Comparison of ENCODE assay signal across 23 mouse cellular contexts in the genomic region with DNA sequence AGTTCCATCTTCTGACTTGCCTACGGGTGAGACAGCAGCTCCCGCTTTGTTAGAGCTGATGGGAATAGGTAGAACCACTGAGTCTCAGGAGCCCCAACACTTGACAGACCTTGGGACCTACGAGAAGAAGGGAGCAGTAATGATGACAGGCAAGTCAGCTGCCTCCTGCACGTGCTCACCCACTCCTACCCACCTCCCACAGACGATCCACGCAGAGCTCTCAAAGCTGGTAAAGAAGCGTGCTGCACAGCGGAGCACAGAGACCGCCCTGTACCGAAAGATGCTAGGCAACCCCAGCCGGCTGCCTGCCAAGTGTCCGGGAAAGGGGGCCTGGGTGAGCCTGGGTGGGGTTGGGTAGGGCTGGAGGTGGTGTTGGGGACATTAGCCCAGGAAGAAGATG. TPM values are rescaled to one million over a fixed set of nuclear protein-coding genes. Genes with fewer than 3 reads are reported as not detected.
DNase-seq lines count a peak whose midpoint lies in the region; ATAC-seq lines count a peak whose summit lies in the region.
"Had no signal": no experiment of that assay in that cellular context is flagged by ENCODE, and none has a peak within 500 bp of the region (broad histone marks: within the 10 kb centered on the region; RNA-seq: fewer than 3 reads in every experiment).

No protein-coding gene starts in this region.

- H3K4me3 ChIP-seq in heart, embryonic 13.5 days, result no peak overlapping the region
- peak overlapping the region; percentile 2 for H3K4me3 ChIP-seq in megakaryocyte, embryonic 14.5 days (replicated peaks)
- H3K4me3 ChIP-seq in embryonic facial prominence, embryonic 10.5 days, result peak overlapping the region; percentile 1; the same call in 1 of the 2 replicates
- H3K4me3 ChIP-seq: embryonic facial prominence, embryonic 15.5 days; erythroblast, embryonic 14.5 days; heart, adult 2 months; heart, embryonic 15.5 days; hindbrain, embryonic 13.5 days had no signal

- no peak overlapping the region for H3K4me2 ChIP-seq in heart, embryonic 13.5 days
- H3K4me2 ChIP-seq: embryonic facial prominence, embryonic 15.5 days; heart, embryonic 15.5 days; hindbrain, embryonic 13.5 days had no signal

- H3K27ac ChIP-seq in heart, embryonic 13.5 days (replicated peaks), result no peak overlapping the region
- H3K27ac ChIP-seq in embryonic facial prominence, embryonic 10.5 days (replicated peaks), result no peak overlapping the region
- H3K27ac ChIP-seq: embryonic facial prominence, embryonic 15.5 days; heart, adult 2 months; heart, embryonic 15.5 days; hindbrain, embryonic 13.5 days; hindbrain, postnatal 0 days had no signal

- peak overlapping the region; percentile 15; the same call in 1 of the 2 replicates for H3K9ac ChIP-seq in heart, embryonic 13.5 days
- H3K9ac ChIP-seq: embryonic facial prominence, embryonic 15.5 days; heart, embryonic 15.5 days; hindbrain, embryonic 13.5 days had no signal

- DNase-seq in heart, adult 9 months (ENCODE audit: low spot score in 2 of 2), result no peak
- DNase-seq in left cerebral cortex, adult 11 months (ENCODE audit: low spot score), result peak; percentile 51
- DNase-seq in left cerebral cortex, adult 9 months (ENCODE audit: low spot score in 2 of 2), result no peak
- DNase-seq in embryonic facial prominence, embryonic 10.5 days (ENCODE audit: low spot score), result no peak
- DNase-seq: adrenal gland, postnatal 14 days; cerebellum, adult 18-20 months; cerebellum, adult 9-11 months; cerebellum, postnatal 36 days; gastrocnemius, postnatal 14 days; heart, adult 2 months; heart, postnatal 14 days had no signal

- peaks cover 23% of the 10 kb centered on the region for H3K4me1 ChIP-seq in heart, embryonic 13.5 days
- peaks cover 91% of the 10 kb centered on the region for H3K4me1 ChIP-seq in megakaryocyte, embryonic 14.5 days
- peaks cover 11% of the 10 kb centered on the region for H3K4me1 ChIP-seq in embryonic facial prominence, embryonic 10.5 days

- no peaks in the 10 kb centered on the region for H3K9me3 ChIP-seq in heart, embryonic 13.5 days
- no peaks in the 10 kb centered on the region for H3K9me3 ChIP-seq in megakaryocyte, embryonic 14.5 days
- H3K9me3 ChIP-seq in embryonic facial prominence, embryonic 10.5 days, result no peaks in the 10 kb centered on the region
- H3K9me3 ChIP-seq: embryonic facial prominence, embryonic 15.5 days; heart, embryonic 15.5 days; hindbrain, embryonic 13.5 days had no signal

- peaks cover 83% of the 10 kb centered on the region for H3K36me3 ChIP-seq in heart, embryonic 13.5 days
- H3K36me3 ChIP-seq in megakaryocyte, embryonic 14.5 days (replicated peaks; ENCODE audit: low read length), result peaks cover 82% of the 10 kb centered on the region
- H3K36me3 ChIP-seq in embryonic facial prominence, embryonic 10.5 days (replicated peaks), result peaks cover 84% of the 10 kb centered on the region

- no peaks in the 10 kb centered on the region for H3K27me3 ChIP-seq in heart, embryonic 13.5 days (replicated peaks)
- H3K27me3 ChIP-seq in megakaryocyte, embryonic 14.5 days (replicated peaks), result no peaks in the 10 kb centered on the region
- H3K27me3 ChIP-seq in embryonic facial prominence, embryonic 10.5 days (replicated peaks; ENCODE audit: low read depth, poor library complexity, severe bottlenecking), result no peaks in the 10 kb centered on the region
- H3K27me3 ChIP-seq: CH12.LX; embryonic facial prominence, embryonic 15.5 days; heart, embryonic 15.5 days; hindbrain, embryonic 13.5 days; Patski had no signal

- WGBS in heart, embryonic 13.5 days, result 92% methylated on average over 12 of the region's 12 CpGs
- 93% methylated on average over 12 of the region's 12 CpGs for WGBS in embryonic facial prominence, embryonic 10.5 days

- no peak for ATAC-seq in heart, embryonic 13.5 days (ENCODE audit: extremely low read depth, insufficient number of reproducible peaks, low FRiP score, low TSS enrichment)
- ATAC-seq in megakaryocyte, adult 5-6 weeks (ENCODE audit: poor library complexity, severe bottlenecking), result no peak
- ATAC-seq: activated CD4-positive, CD25-positive, alpha-beta regulatory T cell, adult 4 months; forebrain, embryonic 16.5 days; hindbrain, postnatal 0 days; Patski had no signal

RNA-seq across cellular contexts. Expression of gene Ell, which starts 5.0 kb away (rescaled TPM):
- 11.6 and 12.5 TPM in 2 replicates for polyA plus RNA-seq in heart, embryonic 13.5 days (2015; fragmentation: Nextera tagmentation; extraction: Ambion mirVana)
- 58.8 and 65.3 TPM in 2 replicates for polyA plus RNA-seq in megakaryocyte, embryonic 14.5 days (2012; ENCODE audit: insufficient read depth, low replicate concordance)
- total RNA-seq in megakaryocyte, adult 5-6 weeks (2015), result 9.3 and 12.5 TPM in 2 replicates
- 11.1 and 11.9 TPM in 2 replicates for total RNA-seq in megakaryocyte, adult 5-6 weeks (2017)
- 20.8 and 21.1 TPM in 2 replicates for polyA plus RNA-seq in embryonic facial prominence, embryonic 10.5 days (2016; fragmentation: Nextera tagmentation; extraction: Ambion mirVana)

RNA-seq across cellular contexts. Expression of gene Kxd1, which starts 6.5 kb away (rescaled TPM):
- polyA plus RNA-seq in heart, embryonic 13.5 days (2015; fragmentation: Nextera tagmentation; extraction: Ambion mirVana), result 65.8 and 71.2 TPM in 2 replicates
- 33.5 and 40.2 TPM in 2 replicates for polyA plus RNA-seq in megakaryocyte, embryonic 14.5 days (2012; ENCODE audit: insufficient read depth, low replicate concordance)
- 88.7 and 114 TPM in 2 replicates for total RNA-seq in megakaryocyte, adult 5-6 weeks (2015)
- 71.4 and 80.6 TPM in 2 replicates for total RNA-seq in megakaryocyte, adult 5-6 weeks (2017)
- polyA plus RNA-seq in embryonic facial prominence, embryonic 10.5 days (2016; fragmentation: Nextera tagmentation; extraction: Ambion mirVana), result 49.7 and 51.0 TPM in 2 replicates

RNA-seq across cellular contexts. Expression of gene Fkbp8, which starts 6.8 kb away (rescaled TPM):
- 240 and 251 TPM in 2 replicates for polyA plus RNA-seq in heart, embryonic 13.5 days (2015; fragmentation: Nextera tagmentation; extraction: Ambion mirVana)
- polyA plus RNA-seq in megakaryocyte, embryonic 14.5 days (2012; ENCODE audit: insufficient read depth, low replicate concordance), result 3,667 and 5,102 TPM in 2 replicates
- total RNA-seq in megakaryocyte, adult 5-6 weeks (2015), result 75.1 and 75.3 TPM in 2 replicates
- total RNA-seq in megakaryocyte, adult 5-6 weeks (2017), result 146 and 166 TPM in 2 replicates
- 278 and 285 TPM in 2 replicates for polyA plus RNA-seq in embryonic facial prominence, embryonic 10.5 days (2016; fragmentation: Nextera tagmentation; extraction: Ambion mirVana)

RNA-seq across cellular contexts. Expression of gene Uba52, which starts 23.7 kb away (rescaled TPM):
- polyA plus RNA-seq in heart, embryonic 13.5 days (2015; fragmentation: Nextera tagmentation; extraction: Ambion mirVana), result 842 and 891 TPM in 2 replicates
- polyA plus RNA-seq in megakaryocyte, embryonic 14.5 days (2012; ENCODE audit: insufficient read depth, low replicate concordance), result 499 and 989 TPM in 2 replicates
- 2,237 and 2,370 TPM in 2 replicates for total RNA-seq in megakaryocyte, adult 5-6 weeks (2015)
- 4,162 and 4,635 TPM in 2 replicates for total RNA-seq in megakaryocyte, adult 5-6 weeks (2017)
- polyA plus RNA-seq in embryonic facial prominence, embryonic 10.5 days (2016; fragmentation: Nextera tagmentation; extraction: Ambion mirVana), result 908 and 951 TPM in 2 replicates

RNA-seq across cellular contexts. Expression of gene Rex1bd, which starts 27.7 kb away (rescaled TPM):
- 116 and 125 TPM in 2 replicates for polyA plus RNA-seq in heart, embryonic 13.5 days (2015; fragmentation: Nextera tagmentation; extraction: Ambion mirVana)
- polyA plus RNA-seq in megakaryocyte, embryonic 14.5 days (2012; ENCODE audit: insufficient read depth, low replicate concordance), result 135 and 319 TPM in 2 replicates
- 40.4 and 47.5 TPM in 2 replicates for total RNA-seq in megakaryocyte, adult 5-6 weeks (2015)
- 37.3 and 43.7 TPM in 2 replicates for total RNA-seq in megakaryocyte, adult 5-6 weeks (2017)
- polyA plus RNA-seq in embryonic facial prominence, embryonic 10.5 days (2016; fragmentation: Nextera tagmentation; extraction: Ambion mirVana), result 118 and 138 TPM in 2 replicates

Comparison
In these comparisons a context has a peak if more than half of its experiments do, and no peak if none do; other contexts are left out.
1. RNA of gene Fkbp8, which starts 6.8 kb away (polyA plus RNA-seq): 3,667 to 5,102 TPM in megakaryocyte, embryonic 14.5 days; 278 to 285 TPM in embryonic facial prominence, embryonic 10.5 days and 240 to 251 TPM in heart, embryonic 13.5 days; every median in the first group is over 10 times any median in the second.